Mouse (Mus musculus) olfactory bulb, adult 2 months (tissue): ENCODE data around the gene B3galnt2.

Experiments used
- CTCF ChIP-seq: fragments of 200-500 bp; IDR thresholded peaks from 2 replicates; pipeline ENCODE4 v1.5.1; 2012; ENCODE audit warnings: low read depth, mild to moderate bottlenecking, low read length, moderate library complexity; ENCODE audit not compliant: insufficient read depth
- POLR2A ChIP-seq: fragments of 200-500 bp; IDR thresholded peaks from 2 replicates; pipeline ENCODE4 v1.6.1; 2012; ENCODE audit warnings: mild to moderate bottlenecking, low read depth, low read length, moderate library complexity; ENCODE audit not compliant: insufficient read depth

- TF ChIP-seq CTCF (no peak), POLR2A (no peak)
Measured at GRCm38 (mm10) chr13:13919396-13919795, 34.9 kb upstream of the B3galnt2 start.
